Mouse (Mus musculus) splenic B cell, adult 2 months (primary cell): ENCODE results near the gene Fzd5.

Experiments
- DNase-seq: peaks from one replicate; pipeline ENCODE4 v3.0.0-alpha.2; 2011; ENCODE audit warnings: low read depth, low spot score
- H3K27me3 ChIP-seq: 2 replicates; pipeline ENCODE4 v1.6.1; 2012; ENCODE audit warnings: mild to moderate bottlenecking, low read length, moderate library complexity, mixed read lengths; ENCODE audit not compliant: control insufficient read depth, poor library complexity, insufficient read depth, severe bottlenecking
- H3K36me3 ChIP-seq: 2 replicates; pipeline ENCODE4 v1.6.1; 2012; ENCODE audit warnings: mild to moderate bottlenecking, low read length, moderate library complexity, mixed read lengths; ENCODE audit not compliant: control insufficient read depth, poor library complexity, insufficient read depth, severe bottlenecking

Fzd5 gene

DNA sequence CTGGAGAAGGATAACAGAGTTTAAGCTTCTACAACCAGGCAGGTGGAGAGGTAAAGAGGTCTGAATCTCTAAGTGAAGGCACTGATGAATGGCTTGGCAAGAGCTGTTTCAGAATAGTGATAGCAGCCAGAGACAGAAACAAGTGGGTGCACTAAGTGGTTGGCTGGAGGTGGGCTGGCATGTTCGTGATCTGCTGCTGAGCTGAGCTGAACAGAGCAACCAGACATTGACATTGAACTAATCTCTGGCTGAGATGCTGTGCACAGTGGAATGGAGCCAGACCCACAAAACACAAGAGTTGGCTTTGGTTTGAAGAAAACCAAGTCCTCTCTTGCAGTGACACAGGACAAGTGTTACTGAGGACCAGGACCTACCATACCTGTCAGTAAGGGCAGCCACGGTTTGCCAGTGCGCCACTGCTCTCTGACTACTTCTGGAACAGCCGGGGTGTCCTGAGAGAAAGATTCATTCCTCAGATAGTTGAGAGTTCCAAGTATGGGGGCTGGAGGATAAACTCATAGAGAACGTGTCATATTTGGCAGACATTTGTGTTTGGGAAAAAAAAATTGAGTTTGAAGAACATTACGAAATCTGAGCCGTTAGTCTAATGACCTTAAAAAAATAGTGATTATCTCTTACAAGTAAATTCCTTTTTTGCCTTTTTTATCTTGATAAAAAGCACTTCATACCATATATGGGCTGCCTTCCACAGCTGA lies 20.8 kb downstream of the Fzd5 start:
- DNase-seq, result no peak
- no peaks in the 10 kb centered on the region for H3K27me3 ChIP-seq
- no peaks in the 10 kb centered on the region for H3K36me3 ChIP-seq

GRCm38 (mm10) chr1:64715458-64715857 lies 22.1 kb downstream of the Fzd5 start:
- Histone ChIP-seq H3K27me3 (no peaks in the 10 kb centered on the region), H3K36me3 (no peaks in the 10 kb centered on the region)
- no peak for DNase-seq

GRCm38 (mm10) chr1:64712006-64712760 lies 25.4 kb downstream of the Fzd5 start:
- Histone ChIP-seq H3K27me3 (no peaks in the 10 kb centered on the region), H3K36me3 (no peaks in the 10 kb centered on the region)
- no peak for DNase-seq

DNA sequence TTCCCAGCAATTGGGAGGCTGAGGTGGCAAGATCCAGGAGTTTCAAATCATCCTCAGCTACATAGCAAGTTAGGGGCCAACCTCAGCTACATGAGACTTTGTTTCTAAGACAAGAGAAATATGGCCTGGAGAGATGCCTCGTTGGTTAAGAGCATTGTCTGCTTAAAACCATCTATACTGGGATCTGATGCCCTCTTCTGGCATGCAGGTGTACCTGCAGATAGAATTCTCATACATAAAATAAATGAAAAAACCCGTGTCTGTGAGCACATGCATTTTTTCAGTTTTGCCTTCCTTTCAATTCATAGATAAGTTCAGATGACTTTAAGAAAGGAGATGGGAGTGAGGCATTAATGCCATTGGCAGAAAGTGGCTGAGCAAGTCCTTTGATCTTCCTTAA lies 27.7 kb downstream of the Fzd5 start:
- DNase-seq, result peak; percentile 56
- Histone ChIP-seq H3K36me3 (no peaks in the 10 kb centered on the region), H3K27me3 (no peaks in the 10 kb centered on the region)

DNA sequence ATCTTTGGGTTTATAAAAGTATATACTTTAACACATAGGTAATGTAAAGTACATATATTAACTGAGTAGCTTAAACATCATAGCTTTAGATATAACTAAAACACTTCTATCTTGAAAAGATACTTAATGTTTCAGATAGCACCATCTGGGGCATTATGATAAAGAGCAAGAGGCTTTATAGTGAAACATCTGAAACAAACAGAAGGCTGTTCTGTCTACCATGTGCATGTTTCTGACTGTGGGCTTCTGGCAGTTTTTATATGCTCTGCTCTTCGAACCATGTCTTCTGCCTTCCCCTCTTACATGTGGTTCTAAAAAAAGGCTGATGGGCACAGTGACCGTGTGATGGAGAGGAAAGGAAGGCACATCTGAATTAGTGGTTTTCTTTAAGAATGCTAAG lies 30.9 kb downstream of the Fzd5 start:
- no peak for DNase-seq
- 0 out of 2 replicates have a peak, but pooled peaks cover 2% of the 10 kb centered on the region for H3K36me3 ChIP-seq
- H3K27me3 ChIP-seq, result no peaks in the 10 kb centered on the region

GRCm38 (mm10) chr1:64705230-64705629 lies 32.3 kb downstream of the Fzd5 start:
- DNase-seq, result peak; percentile 82
- Histone ChIP-seq H3K27me3 (no peaks in the 10 kb centered on the region), H3K36me3 (0 out of 2 replicates have a peak, but pooled peaks cover 2% of the 10 kb centered on the region)

DNA sequence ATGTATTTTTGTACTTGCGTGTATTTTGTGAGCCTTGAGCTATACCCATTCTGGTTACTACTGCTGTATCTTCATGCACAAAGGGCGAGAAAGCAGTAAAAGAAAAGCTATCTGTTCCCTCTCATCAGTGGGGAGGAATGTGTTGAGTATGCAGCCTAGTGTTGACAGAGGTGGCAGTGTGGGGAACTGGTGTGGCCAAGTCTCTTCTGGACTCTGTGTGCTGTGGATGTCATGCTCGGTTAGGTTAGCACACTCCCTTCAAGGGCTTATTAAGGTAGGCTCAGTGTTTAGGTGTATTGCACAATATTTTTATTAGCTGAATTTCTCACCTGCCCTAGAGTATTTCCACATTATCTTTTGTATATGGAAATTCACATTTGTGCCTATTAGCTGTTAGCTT lies 35.8 kb downstream of the Fzd5 start:
- no peak for DNase-seq
- H3K27me3 ChIP-seq, result no peaks in the 10 kb centered on the region

GRCm38 (mm10) chr1:64695156-64695555 lies 42.4 kb downstream of the Fzd5 start:
- Histone ChIP-seq H3K27me3 (no peaks in the 10 kb centered on the region), H3K36me3 (no peaks in the 10 kb centered on the region)
- no peak for DNase-seq

More for the DNA sequence above, 35.8 kb downstream of the Fzd5 start:
- 0 out of 2 replicates have a peak, but pooled peaks cover 2% of the 10 kb centered on the region for H3K36me3 ChIP-seq

GRCm38 (mm10) chr1:64691581-64691980 lies 46.0 kb downstream of the Fzd5 start:
- Histone ChIP-seq H3K36me3 (no peaks in the 10 kb centered on the region), H3K27me3 (no peaks in the 10 kb centered on the region)
- DNase-seq, result peak; percentile 32

GRCm38 (mm10) chr1:64691121-64691551 lies 46.4 kb downstream of the Fzd5 start:
- no peaks in the 10 kb centered on the region for H3K36me3 ChIP-seq
- DNase-seq, result no peak
- H3K27me3 ChIP-seq, result no peaks in the 10 kb centered on the region

DNA sequence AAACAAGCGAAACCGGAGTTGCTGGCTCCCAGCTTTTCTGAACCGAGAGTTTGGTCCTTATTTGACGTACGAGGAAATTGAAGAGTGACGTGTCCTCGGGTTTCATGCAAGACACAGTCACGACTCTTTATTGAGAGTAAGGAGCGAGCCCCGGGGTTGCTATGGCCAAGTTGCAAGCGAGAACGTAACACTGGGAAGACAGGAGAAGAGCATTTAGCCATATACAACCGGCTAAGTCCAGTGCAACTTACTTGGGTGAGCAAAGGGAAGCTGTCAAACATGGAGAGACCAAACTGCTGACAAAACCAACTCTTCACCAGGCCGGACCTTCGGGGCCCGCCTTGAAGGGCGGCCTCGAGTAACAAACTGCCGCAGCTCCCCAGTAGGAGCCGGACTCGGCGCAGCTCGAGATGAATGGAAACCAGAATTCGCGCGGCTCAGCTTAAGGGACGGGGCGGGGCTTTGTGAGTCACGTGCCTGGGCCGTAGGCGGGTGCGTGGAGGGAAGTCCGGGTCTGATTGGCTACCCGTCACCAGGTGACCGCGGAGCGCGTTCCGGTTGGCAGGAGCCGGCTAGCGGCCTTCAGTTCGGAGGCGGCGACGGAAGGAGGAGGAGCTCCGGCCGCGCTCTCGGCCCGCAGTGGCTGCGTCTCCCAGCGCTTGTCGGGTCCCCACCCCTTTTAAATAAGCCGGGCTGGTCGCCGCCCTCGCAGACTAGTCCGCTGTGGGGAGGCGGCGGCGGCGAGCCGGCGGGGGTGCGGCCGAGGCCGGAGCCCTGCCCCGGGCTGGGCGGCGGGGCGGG lies 47.1 kb downstream of the Fzd5 start, which contains the start of gene Ccnyl1:
Gene Ccnyl1 (plus strand): TSS at position 243 of the 801 bp plus-strand sequence.
- H3K27me3 ChIP-seq, result no peaks in the 10 kb centered on the region
- peak; percentile 99 for DNase-seq
- no peaks in the 10 kb centered on the region for H3K36me3 ChIP-seq

- no peak for DNase-seq
- no peaks in the 10 kb centered on the region for H3K27me3 ChIP-seq
Observed at GRCm38 (mm10) chr1:64689561-64690212, 47.9 kb downstream of the Fzd5 start.

DNA sequence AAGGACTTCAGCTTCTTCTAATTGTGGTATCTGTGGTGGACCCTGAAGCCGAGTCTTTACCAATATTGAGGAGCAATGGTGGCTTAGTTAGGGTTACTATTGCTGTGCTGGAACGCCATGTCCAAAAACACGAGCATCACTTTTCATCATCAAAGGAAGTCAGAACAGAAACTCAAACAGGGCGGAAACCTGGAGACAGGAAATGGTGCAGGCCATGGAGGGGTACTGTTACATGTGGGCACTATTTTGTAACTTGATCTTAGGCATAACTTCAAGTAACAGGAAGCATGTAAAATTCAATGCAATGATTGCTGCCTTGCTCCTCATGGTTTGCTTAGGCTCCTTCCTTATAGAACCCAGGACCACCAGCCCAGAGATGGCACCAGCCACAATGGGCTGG lies 49.5 kb downstream of the Fzd5 start:
- H3K36me3 ChIP-seq, result no peaks in the 10 kb centered on the region
- DNase-seq, result no peak
- H3K27me3 ChIP-seq, result no peaks in the 10 kb centered on the region

More at GRCm38 (mm10) chr1:64689561-64690212, 47.9 kb downstream of the Fzd5 start:
- H3K36me3 ChIP-seq, result no peaks in the 10 kb centered on the region

- H3K36me3 ChIP-seq, result no peaks in the 10 kb centered on the region
- no peak for DNase-seq
- no peaks in the 10 kb centered on the region for H3K27me3 ChIP-seq
Observed at GRCm38 (mm10) chr1:64684440-64684839, 53.1 kb downstream of the Fzd5 start.
